Mouse (Mus musculus) embryonic facial prominence, embryonic 12.5 days (tissue): ENCODE results near the gene Spaca4. TPM values are rescaled to one million over a fixed set of nuclear protein-coding genes. Genes with fewer than 3 reads are reported as not detected.

Source experiments
- ATAC-seq: fragments of 200-750 bp; cut with Nextera tagmentation; 2 replicates; pipeline ENCODE4 v1.8.0; 2017; ENCODE audit not compliant: insufficient number of reproducible peaks, insufficient read depth, low FRiP score, low TSS enrichment
- H3K27ac ChIP-seq: fragments of 300-500 bp; sonication (generic); 2 replicates; pipeline ENCODE4 v1.5.1; 2016; ENCODE audit warnings: mild to moderate bottlenecking
- H3K27me3 ChIP-seq: fragments of 300-500 bp; sonication (generic); 2 replicates; pipeline ENCODE4 v1.6.1; 2016; ENCODE audit warnings: mild to moderate bottlenecking, moderate library complexity
- H3K36me3 ChIP-seq: fragments of 300-500 bp; sonication (generic); 2 replicates; pipeline ENCODE4 v1.6.1; 2016; ENCODE audit warnings: mild to moderate bottlenecking
- H3K4me1 ChIP-seq: fragments of 300-500 bp; sonication (generic); 2 replicates; pipeline ENCODE4 v1.6.1; 2016
- H3K4me2 ChIP-seq: fragments of 300-500 bp; sonication (generic); replicated peaks from 2 replicates; pipeline ENCODE4 v1.6.1; 2016; ENCODE audit warnings: mild to moderate bottlenecking, moderate library complexity
- H3K4me3 ChIP-seq: fragments of 300-500 bp; sonication (generic); 2 replicates; pipeline ENCODE4 v1.5.1; 2016; ENCODE audit warnings: mild to moderate bottlenecking
- H3K9ac ChIP-seq: fragments of 300-500 bp; sonication (generic); 2 replicates; pipeline ENCODE4 v1.6.1; 2016; ENCODE audit warnings: mild to moderate bottlenecking, moderate library complexity
- H3K9me3 ChIP-seq: fragments of 300-500 bp; sonication (generic); 2 replicates; pipeline ENCODE4 v1.6.1; 2016; ENCODE audit warnings: mild to moderate bottlenecking, moderate library complexity
- WGBS: fragments of 180-500 bp; shearing (Covaris S2); methylation state at CpG from one replicate; pipeline ENCODE4 v1.1.7; 2016; 5-methylcytosine and 5-hydroxymethylcytosine counted together
- polyA plus RNA-seq: library from polyadenylated mRNA; unstranded; fragments of >200 nt; fragmentation: Nextera tagmentation; extraction: Ambion mirVana; gene quantifications from 2 replicates; pipeline ENCODE4 v1.2.1, GENCODE M21; 2016

Spaca4 gene
- polyA plus RNA-seq, 1 experiment from 2014 or later = not detected

DNA sequence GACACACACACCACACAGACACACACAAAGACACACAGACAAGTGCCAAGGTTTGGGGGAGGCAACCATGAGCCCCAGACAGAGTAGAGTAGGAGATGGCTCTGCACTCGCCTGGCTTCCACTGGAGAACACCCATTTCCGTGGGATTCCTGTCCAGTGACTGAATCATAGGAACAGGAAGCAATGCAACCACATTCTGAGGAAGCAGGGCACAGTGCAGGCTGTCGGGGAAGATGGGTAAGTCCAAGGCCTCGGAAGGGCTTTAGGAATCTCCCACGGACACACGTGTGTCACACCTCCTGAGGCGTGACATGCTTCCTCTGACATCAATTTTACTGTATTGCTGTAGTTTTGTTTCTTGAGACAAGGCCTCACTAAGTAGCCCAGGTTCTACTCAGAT is 22.5 kb upstream of the Spaca4 start:
- Histone ChIP-seq H3K36me3 (no peaks in the 10 kb centered on the region), H3K27me3 (no peaks in the 10 kb centered on the region), H3K9me3 (peaks cover 3% of the 10 kb centered on the region; the same call in 1 of the 2 replicates), H3K4me1 (peaks cover 6% of the 10 kb centered on the region; the same call in 1 of the 2 replicates), H3K9ac (no peak overlapping the region), H3K4me3 (no peak overlapping the region), H3K4me2 (no peak overlapping the region), H3K27ac (no peak overlapping the region)
- 79% methylated on average over 7 of the region's 7 CpGs for whole genome bisulfite sequencing
- no peak for ATAC-seq

GRCm38 (mm10) chr7:45747450-45747849 is 21.8 kb upstream of the Spaca4 start:
- no peaks in the 10 kb centered on the region for H3K36me3 ChIP-seq
- no peak overlapping the region for H3K27ac ChIP-seq
- WGBS = 84% methylated on average over 5 of the region's 5 CpGs
- H3K4me3 ChIP-seq = no peak overlapping the region
- no peak overlapping the region for H3K4me2 ChIP-seq
- no peak for ATAC-seq
- H3K27me3 ChIP-seq = no peaks in the 10 kb centered on the region
- no peak overlapping the region for H3K9ac ChIP-seq
- H3K4me1 ChIP-seq = peaks cover 6% of the 10 kb centered on the region; the same call in 1 of the 2 replicates
- peaks cover 3% of the 10 kb centered on the region; the same call in 1 of the 2 replicates for H3K9me3 ChIP-seq

GRCm38 (mm10) chr7:45746518-45746917 is 20.9 kb upstream of the Spaca4 start:
- no peaks in the 10 kb centered on the region for H3K36me3 ChIP-seq
- H3K27ac ChIP-seq = no peak overlapping the region
- H3K9ac ChIP-seq = no peak overlapping the region
- H3K4me2 ChIP-seq = no peak overlapping the region
- H3K27me3 ChIP-seq = no peaks in the 10 kb centered on the region
- H3K4me1 ChIP-seq = peaks cover 6% of the 10 kb centered on the region; the same call in 1 of the 2 replicates
- no peak for ATAC-seq
- WGBS = 62% methylated on average over 6 of the region's 6 CpGs
- H3K4me3 ChIP-seq = no peak overlapping the region
- peaks cover 3% of the 10 kb centered on the region; the same call in 1 of the 2 replicates for H3K9me3 ChIP-seq

- H3K4me2 ChIP-seq = no peak overlapping the region
- 27% methylated on average over 2 of the region's 2 CpGs for WGBS
- ATAC-seq = no peak
These were observed 18.8 kb upstream of the Spaca4 start for GRCm38 (mm10) chr7:45744387-45744786.

DNA sequence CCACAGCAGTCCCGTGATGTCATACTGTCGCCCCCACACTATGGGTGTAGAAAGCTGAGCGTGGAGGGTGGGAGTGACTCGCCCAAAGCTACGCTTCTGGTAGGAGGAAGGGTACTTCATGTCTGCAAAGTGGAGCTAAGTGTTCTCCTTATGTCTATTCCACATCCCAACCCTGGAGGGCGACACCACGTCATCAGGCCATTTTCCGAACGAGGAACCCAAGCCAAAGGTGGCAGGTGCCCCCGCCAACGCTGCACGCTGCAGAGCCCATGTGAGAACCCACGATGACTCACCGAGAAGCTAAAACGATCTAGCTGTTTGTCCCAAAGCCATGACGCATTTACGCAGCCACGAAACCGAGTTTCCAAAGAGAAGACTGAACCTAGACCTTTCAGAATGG is 16.7 kb upstream of the Spaca4 start:
- Histone ChIP-seq H3K9ac (peak overlapping the region; percentile 29; the same call in 1 of the 2 replicates), H3K9me3 (peaks cover 3% of the 10 kb centered on the region; the same call in 1 of the 2 replicates), H3K4me1 (no peaks in the 10 kb centered on the region), H3K27ac (no peak overlapping the region), H3K36me3 (no peaks in the 10 kb centered on the region), H3K4me2 (peak overlapping the region; percentile 42), H3K27me3 (no peaks in the 10 kb centered on the region), H3K4me3 (peak overlapping the region; percentile 24)
- no peak for ATAC-seq
- 33% methylated on average over 19 of the region's 19 CpGs for WGBS

More at GRCm38 (mm10) chr7:45744387-45744786, 18.8 kb upstream of the Spaca4 start:
- no peaks in the 10 kb centered on the region for H3K36me3 ChIP-seq
- no peak overlapping the region for H3K9ac ChIP-seq
- H3K4me1 ChIP-seq = peaks cover 1% of the 10 kb centered on the region; the same call in 1 of the 2 replicates
- no peak overlapping the region for H3K27ac ChIP-seq
- H3K9me3 ChIP-seq = peaks cover 3% of the 10 kb centered on the region; the same call in 1 of the 2 replicates
- no peak overlapping the region for H3K4me3 ChIP-seq
- H3K27me3 ChIP-seq = no peaks in the 10 kb centered on the region

DNA sequence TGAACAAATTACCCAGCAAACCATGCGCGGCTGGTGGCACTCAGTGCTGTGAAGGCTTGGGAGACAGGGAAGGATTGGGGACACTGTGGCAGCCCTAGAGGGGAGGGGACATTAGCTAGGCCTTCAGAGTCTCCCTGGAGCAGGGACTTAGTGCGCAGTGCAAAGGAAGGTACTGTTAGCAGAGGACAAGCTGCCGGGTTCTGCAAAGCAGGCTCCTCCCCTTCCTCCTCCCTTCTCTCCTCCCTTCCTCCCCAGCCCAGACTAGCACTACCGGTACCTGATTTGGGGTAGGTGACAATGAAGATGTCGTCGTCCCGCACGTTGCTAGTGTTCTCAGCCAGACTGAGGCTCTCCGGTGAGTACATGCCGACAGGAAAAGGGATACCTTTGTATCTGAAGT is 16.2 kb upstream of the Spaca4 start:
- Histone ChIP-seq H3K4me3 (peak overlapping the region; percentile 24), H3K4me2 (peak overlapping the region; percentile 42), H3K9ac (no peak overlapping the region), H3K36me3 (no peaks in the 10 kb centered on the region), H3K27ac (no peak overlapping the region), H3K27me3 (no peaks in the 10 kb centered on the region), H3K4me1 (no peaks in the 10 kb centered on the region), H3K9me3 (peaks cover 2% of the 10 kb centered on the region; the same call in 1 of the 2 replicates)
- ATAC-seq = no peak
- WGBS = 34% methylated on average over 11 of the region's 11 CpGs

DNA sequence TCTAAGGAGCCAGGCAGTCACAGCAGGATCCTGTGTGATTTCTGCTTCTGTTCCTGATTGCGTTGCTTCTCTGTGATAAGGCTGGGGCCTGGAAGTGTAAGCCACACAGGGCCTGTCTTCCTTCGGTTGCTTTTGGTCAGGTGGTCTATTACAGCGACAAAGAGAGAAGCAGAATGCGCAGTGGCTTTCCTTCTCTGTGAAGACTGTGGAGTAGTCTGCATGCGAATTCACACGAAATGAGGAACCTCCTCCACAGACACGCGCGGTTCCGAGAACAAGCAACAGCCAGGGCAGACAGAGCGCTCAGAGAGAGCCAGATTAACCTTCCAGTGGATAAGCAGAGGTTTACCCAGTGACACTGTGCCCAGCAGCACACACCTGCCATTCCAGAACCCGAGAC is 15.7 kb upstream of the Spaca4 start:
- H3K36me3 ChIP-seq = no peaks in the 10 kb centered on the region
- no peaks in the 10 kb centered on the region for H3K4me1 ChIP-seq
- no peak overlapping the region for H3K4me3 ChIP-seq
- ATAC-seq = no peak
- 85% methylated on average over 12 of the region's 12 CpGs for WGBS
- H3K4me2 ChIP-seq = peak overlapping the region; percentile 42; the same call in 1 of the 2 replicates
- H3K9me3 ChIP-seq = no peaks in the 10 kb centered on the region
- H3K27me3 ChIP-seq = no peaks in the 10 kb centered on the region
- no peak overlapping the region for H3K9ac ChIP-seq
- H3K27ac ChIP-seq = no peak overlapping the region

DNA sequence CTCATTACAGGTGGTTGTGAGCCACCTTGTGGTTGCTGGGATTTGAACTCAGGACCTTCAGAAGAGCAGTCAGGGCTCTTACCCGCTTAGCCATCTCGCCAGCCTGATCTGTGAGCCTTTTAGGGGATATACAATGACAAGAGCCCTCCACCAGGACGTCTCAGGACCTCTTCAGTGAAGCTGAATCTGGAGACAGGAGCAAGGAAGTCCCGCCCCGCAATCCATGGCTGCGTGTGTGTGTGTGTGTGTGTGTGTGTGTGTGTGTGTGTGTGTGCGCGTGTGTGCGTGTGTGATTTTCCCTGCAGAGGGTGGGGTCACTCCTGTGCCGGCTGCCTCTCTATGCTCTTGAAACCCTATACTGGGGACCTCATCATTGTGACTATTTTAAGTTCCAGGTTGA is 14.2 kb upstream of the Spaca4 start:
- ATAC-seq = no peak
- H3K4me1 ChIP-seq = no peaks in the 10 kb centered on the region
- H3K36me3 ChIP-seq = no peaks in the 10 kb centered on the region
- no peak overlapping the region for H3K27ac ChIP-seq
- H3K4me2 ChIP-seq = no peak overlapping the region
- WGBS = 56% methylated on average over 10 of the region's 10 CpGs
- no peak overlapping the region for H3K4me3 ChIP-seq
- H3K27me3 ChIP-seq = no peaks in the 10 kb centered on the region
- no peak overlapping the region for H3K9ac ChIP-seq
- H3K9me3 ChIP-seq = no peaks in the 10 kb centered on the region

GRCm38 (mm10) chr7:45739162-45739763 is 13.7 kb upstream of the Spaca4 start:
- H3K9ac ChIP-seq = no peak overlapping the region
- H3K4me3 ChIP-seq = no peak overlapping the region
- no peaks in the 10 kb centered on the region for H3K36me3 ChIP-seq
- H3K27ac ChIP-seq = no peak overlapping the region
- no peaks in the 10 kb centered on the region for H3K27me3 ChIP-seq
- peak; percentile 73 for ATAC-seq
- no peaks in the 10 kb centered on the region for H3K4me1 ChIP-seq
- WGBS = 8% methylated on average over 9 of the region's 9 CpGs
- no peak overlapping the region for H3K4me2 ChIP-seq
- no peaks in the 10 kb centered on the region for H3K9me3 ChIP-seq

- Histone ChIP-seq H3K9me3 (no peaks in the 10 kb centered on the region), H3K4me1 (peaks cover 6% of the 10 kb centered on the region; the same call in 1 of the 2 replicates), H3K4me2 (no peak overlapping the region), H3K27me3 (no peaks in the 10 kb centered on the region), H3K27ac (no peak overlapping the region), H3K9ac (no peak overlapping the region), H3K4me3 (no peak overlapping the region), H3K36me3 (peaks cover 4% of the 10 kb centered on the region)
- 84% methylated on average over 5 of the region's 5 CpGs for WGBS
- ATAC-seq = no peak
These were observed 7.9 kb upstream of the Spaca4 start for GRCm38 (mm10) chr7:45733477-45733876.

GRCm38 (mm10) chr7:45730727-45731431 is 5.3 kb upstream of the Spaca4 start:
- Histone ChIP-seq H3K4me1 (peaks cover 6% of the 10 kb centered on the region; the same call in 1 of the 2 replicates), H3K4me3 (no peak overlapping the region), H3K27me3 (no peaks in the 10 kb centered on the region), H3K27ac (no peak overlapping the region), H3K4me2 (no peak overlapping the region), H3K9me3 (no peaks in the 10 kb centered on the region), H3K36me3 (peaks cover 20% of the 10 kb centered on the region), H3K9ac (no peak overlapping the region)
- ATAC-seq = no peak
- 15% methylated on average over 16 of the region's 16 CpGs for WGBS

DNA sequence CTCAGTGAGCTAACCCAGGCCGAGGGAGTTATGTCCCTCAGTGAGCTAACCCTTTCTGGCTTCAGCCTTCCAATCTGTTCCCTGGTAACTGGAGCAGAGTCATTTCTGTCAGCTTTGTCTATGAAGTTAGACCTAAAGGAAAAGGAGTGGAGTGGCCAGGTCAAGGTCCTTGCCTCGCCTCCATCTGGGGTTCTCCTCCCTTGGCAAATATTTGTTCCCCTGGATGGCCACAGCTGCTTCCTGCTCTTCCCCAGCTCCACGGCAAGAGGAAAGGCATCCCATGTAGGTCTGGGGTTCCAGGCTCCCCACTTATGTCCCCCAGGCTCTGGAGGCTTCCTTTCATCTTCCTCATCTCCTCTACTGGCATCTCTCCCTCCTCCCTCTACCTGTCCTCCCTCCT is 2.0 kb upstream of the Spaca4 start:
- Histone ChIP-seq H3K9ac (no peak overlapping the region), H3K27ac (no peak overlapping the region), H3K4me2 (no peak overlapping the region), H3K4me3 (no peak overlapping the region), H3K9me3 (no peaks in the 10 kb centered on the region), H3K36me3 (peaks cover 50% of the 10 kb centered on the region), H3K4me1 (peaks cover 6% of the 10 kb centered on the region; the same call in 1 of the 2 replicates), H3K27me3 (no peaks in the 10 kb centered on the region)
- WGBS = 84% methylated on average over 3 of the region's 3 CpGs
- ATAC-seq = no peak
